Mouse (Mus musculus): ENCODE measurements around the gene Vps41. TPM values are rescaled to one million over a fixed set of nuclear protein-coding genes. Genes with fewer than 3 reads are reported as not detected.
A peak's percentile ranks its signal among the peaks of the same experiment; 100 is the strongest.

The Vps41 gene
- polyA plus RNA-seq (2015; fragmentation: Nextera tagmentation; extraction: Ambion mirVana) = 51.5 and 56.3 TPM in 2 replicates

- TF ChIP-seq CTCF (IDR thresholded peaks at IDR 0.05; ENCODE audit: low read depth) = no peak
- peak; percentile 91 for DNase-seq (ENCODE audit: low spot score)
- no peaks in the 10 kb centered on the region for H3K9me3 ChIP-seq (replicated peaks; ENCODE audit: low read length)
- peak; percentile 97 for ATAC-seq (replicated peaks; ENCODE audit: low FRiP score, low read depth)
- WGBS = under 1% methylated on average over 21 of the region's 21 CpGs
- peak within 1 kb of the TSS; percentile 47; the same call in 1 of the 2 replicates for H3K27ac ChIP-seq
- peak within 1 kb of the TSS; percentile 75 for H3K9ac ChIP-seq (ENCODE audit: low read depth, low read length)
- no peaks in the 10 kb centered on the region for H3K36me3 ChIP-seq (ENCODE audit: insufficient read depth, low read length)
- no peaks in the 10 kb centered on the region for H3K4me1 ChIP-seq (replicated peaks; ENCODE audit: insufficient read depth, low read length)
- H3K4me2 ChIP-seq (ENCODE audit: low read length) = peak within 1 kb of the TSS; percentile 69
- H3K27me3 ChIP-seq (ENCODE audit: insufficient read depth, low read length) = no peaks in the 10 kb centered on the region
- peak within 1 kb of the TSS; percentile 67 for H3K4me3 ChIP-seq (replicated peaks; ENCODE audit: low read depth, low read length)
Observed at GRCm38 (mm10) chr13:18717185-18717584, at the start of gene Vps41. Gene Vps41, plus strand, starts transcription at chr13:18717286.

- no peaks in the 10 kb centered on the region for H3K27me3 ChIP-seq (ENCODE audit: insufficient read depth, low read length)
- H3K4me2 ChIP-seq (ENCODE audit: low read length) = no peak overlapping the region
- WGBS = 39% methylated on average over 7 of the region's 7 CpGs
- no peak overlapping the region for H3K27ac ChIP-seq
- H3K4me1 ChIP-seq (replicated peaks; ENCODE audit: insufficient read depth, low read length) = no peaks in the 10 kb centered on the region
- no peaks in the 10 kb centered on the region for H3K9me3 ChIP-seq (replicated peaks; ENCODE audit: low read length)
- H3K9ac ChIP-seq (ENCODE audit: low read depth, low read length) = no peak overlapping the region
- ATAC-seq (replicated peaks; ENCODE audit: low FRiP score, low read depth) = no peak
- DNase-seq (ENCODE audit: low spot score) = peak; percentile 57
- no peaks in the 10 kb centered on the region for H3K36me3 ChIP-seq (ENCODE audit: insufficient read depth, low read length)
- peak; percentile 78 for TF ChIP-seq CTCF (IDR thresholded peaks at IDR 0.05; ENCODE audit: low read depth)
- no peak overlapping the region for H3K4me3 ChIP-seq (replicated peaks; ENCODE audit: low read depth, low read length)
Observed at GRCm38 (mm10) chr13:18698518-18699065, 18.5 kb upstream of the Vps41 start.

GRCm38 (mm10) chr13:18711685-18712084 lies 5.4 kb upstream of the Vps41 start:
- no peak overlapping the region for H3K9ac ChIP-seq (ENCODE audit: low read depth, low read length)
- TF ChIP-seq CTCF (IDR thresholded peaks at IDR 0.05; ENCODE audit: low read depth) = no peak
- no peak overlapping the region for H3K4me2 ChIP-seq (ENCODE audit: low read length)
- no peak overlapping the region for H3K27ac ChIP-seq
- no peaks in the 10 kb centered on the region for H3K4me1 ChIP-seq (replicated peaks; ENCODE audit: insufficient read depth, low read length)
- DNase-seq (ENCODE audit: low spot score) (no peak), ATAC-seq (replicated peaks; ENCODE audit: low FRiP score, low read depth) (no peak)
- 94% methylated on average over 1 of the region's 1 CpGs for WGBS
- H3K4me3 ChIP-seq (replicated peaks; ENCODE audit: low read depth, low read length) = no peak overlapping the region
- H3K36me3 ChIP-seq (ENCODE audit: insufficient read depth, low read length) = no peaks in the 10 kb centered on the region
- no peaks in the 10 kb centered on the region for H3K9me3 ChIP-seq (replicated peaks; ENCODE audit: low read length)
- H3K27me3 ChIP-seq (ENCODE audit: insufficient read depth, low read length) = no peaks in the 10 kb centered on the region

- Histone ChIP-seq H3K27ac (no peak overlapping the region), H3K9ac (ENCODE audit: low read depth, low read length) (no peak overlapping the region), H3K36me3 (ENCODE audit: insufficient read depth, low read length) (no peaks in the 10 kb centered on the region), H3K9me3 (replicated peaks; ENCODE audit: low read length) (no peaks in the 10 kb centered on the region), H3K27me3 (ENCODE audit: insufficient read depth, low read length) (no peaks in the 10 kb centered on the region), H3K4me1 (replicated peaks; ENCODE audit: insufficient read depth, low read length) (no peaks in the 10 kb centered on the region), H3K4me3 (replicated peaks; ENCODE audit: low read depth, low read length) (peak overlapping the region; percentile 67; the same call in 1 of the 2 replicates), H3K4me2 (ENCODE audit: low read length) (peak overlapping the region; percentile 69)
- DNase-seq (ENCODE audit: low spot score) (no peak), ATAC-seq (replicated peaks; ENCODE audit: low FRiP score, low read depth) (no peak; the same call in 1 of the 2 replicates)
- 43% methylated on average over 5 of the region's 5 CpGs for WGBS
- TF ChIP-seq CTCF (IDR thresholded peaks at IDR 0.05; ENCODE audit: low read depth) = no peak
Observed at GRCm38 (mm10) chr13:18716707-18717106, 379 bp upstream of the Vps41 start.

GRCm38 (mm10) chr13:18718461-18718860 lies 1.4 kb downstream of the Vps41 start:
- Histone ChIP-seq H3K4me1 (replicated peaks; ENCODE audit: insufficient read depth, low read length) (no peaks in the 10 kb centered on the region), H3K36me3 (ENCODE audit: insufficient read depth, low read length) (no peaks in the 10 kb centered on the region), H3K9ac (ENCODE audit: low read depth, low read length) (no peak overlapping the region), H3K9me3 (replicated peaks; ENCODE audit: low read length) (no peaks in the 10 kb centered on the region), H3K27me3 (ENCODE audit: insufficient read depth, low read length) (no peaks in the 10 kb centered on the region), H3K4me2 (ENCODE audit: low read length) (no peak overlapping the region), H3K27ac (no peak overlapping the region), H3K4me3 (replicated peaks; ENCODE audit: low read depth, low read length) (no peak overlapping the region)
- WGBS = 76% methylated on average over 5 of the region's 5 CpGs
- no peak for ATAC-seq (replicated peaks; ENCODE audit: low FRiP score, low read depth)
- DNase-seq (ENCODE audit: low spot score) = no peak
- TF ChIP-seq CTCF (IDR thresholded peaks at IDR 0.05; ENCODE audit: low read depth) = no peak

GRCm38 (mm10) chr13:18730666-18731065 lies 13.6 kb downstream of the Vps41 start:
- Histone ChIP-seq H3K27me3 (ENCODE audit: insufficient read depth, low read length) (no peaks in the 10 kb centered on the region), H3K4me2 (ENCODE audit: low read length) (no peak overlapping the region), H3K4me1 (replicated peaks; ENCODE audit: insufficient read depth, low read length) (no peaks in the 10 kb centered on the region), H3K27ac (no peak overlapping the region), H3K36me3 (ENCODE audit: insufficient read depth, low read length) (0 out of 2 replicates have a peak, but pooled peaks cover 3% of the 10 kb centered on the region), H3K9ac (ENCODE audit: low read depth, low read length) (no peak overlapping the region), H3K4me3 (replicated peaks; ENCODE audit: low read depth, low read length) (no peak overlapping the region), H3K9me3 (replicated peaks; ENCODE audit: low read length) (no peaks in the 10 kb centered on the region)
- DNase-seq (ENCODE audit: low spot score) = no peak
- TF ChIP-seq CTCF (IDR thresholded peaks at IDR 0.05; ENCODE audit: low read depth) = no peak
- peak; percentile 49; the same call in 1 of the 2 replicates for ATAC-seq (replicated peaks; ENCODE audit: low FRiP score, low read depth)
- WGBS = 97% methylated on average over 3 of the region's 3 CpGs

Measured in kidney, postnatal 0 days (tissue).